Mouse (Mus musculus): Measurements from ENCODE around the gene Ripk1. TPM values are rescaled to one million over a fixed set of nuclear protein-coding genes. Genes with fewer than 3 reads are reported as not detected.
A peak's percentile ranks its signal among the peaks of the same experiment; 100 is the strongest.

Ripk1 gene
- total and polyA plus RNA-seq, 2 experiments from 2014 or later, result 4.8 to 6.1 TPM

DNA sequence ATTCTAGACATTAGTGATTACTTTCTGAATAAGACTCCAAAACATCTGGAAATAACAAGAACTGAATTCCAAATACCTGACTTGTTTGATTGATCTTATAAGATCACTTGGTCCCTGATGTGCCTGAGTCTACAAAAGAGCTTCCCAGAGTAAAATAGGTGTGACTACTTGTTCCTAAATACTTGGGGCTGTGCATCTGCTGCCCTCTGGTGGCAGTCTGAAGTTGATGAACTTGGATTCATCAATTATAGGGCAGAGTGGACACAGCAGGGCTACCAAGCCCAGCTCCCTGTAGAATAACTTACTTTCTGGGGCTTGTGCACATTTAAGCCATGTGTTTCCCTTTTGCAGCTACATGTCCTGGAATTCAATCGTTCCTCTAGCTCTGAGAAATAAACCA is 7.0 kb upstream of the Ripk1 start:
- no peak overlapping the region for H3K27ac ChIP-seq (ENCODE audit: low read depth)
- H3K27me3 ChIP-seq (ENCODE audit: control insufficient read depth, insufficient read depth, low read length), result no peaks in the 10 kb centered on the region
- H3K9ac ChIP-seq (replicated peaks; ENCODE audit: low read depth, low read length), result no peak overlapping the region
- H3K36me3 ChIP-seq (replicated peaks; ENCODE audit: control insufficient read depth, insufficient read depth, low read length), result no peaks in the 10 kb centered on the region
- no peaks in the 10 kb centered on the region for H3K4me1 ChIP-seq (ENCODE audit: control insufficient read depth, insufficient read depth)
- TF ChIP-seq CTCF (IDR thresholded peaks at IDR 0.05; ENCODE audit: low read depth), result peak; percentile 88
- no peak for TF ChIP-seq EP300 (IDR thresholded peaks at IDR 0.05; ENCODE audit: low read depth)
- DNase-seq (ENCODE audit: low spot score), result peak; percentile 65
- no peak for ATAC-seq (ENCODE audit: insufficient read depth, low read depth)
- WGBS, result 21% methylated on average over 1 of the region's 1 CpGs
- H3K4me2 ChIP-seq (ENCODE audit: low read depth, low read length), result no peak overlapping the region
- no peaks in the 10 kb centered on the region for H3K9me3 ChIP-seq (replicated peaks; ENCODE audit: control insufficient read depth, low read length)
- H3K4me3 ChIP-seq (ENCODE audit: low read depth, low read length), result no peak overlapping the region

DNA sequence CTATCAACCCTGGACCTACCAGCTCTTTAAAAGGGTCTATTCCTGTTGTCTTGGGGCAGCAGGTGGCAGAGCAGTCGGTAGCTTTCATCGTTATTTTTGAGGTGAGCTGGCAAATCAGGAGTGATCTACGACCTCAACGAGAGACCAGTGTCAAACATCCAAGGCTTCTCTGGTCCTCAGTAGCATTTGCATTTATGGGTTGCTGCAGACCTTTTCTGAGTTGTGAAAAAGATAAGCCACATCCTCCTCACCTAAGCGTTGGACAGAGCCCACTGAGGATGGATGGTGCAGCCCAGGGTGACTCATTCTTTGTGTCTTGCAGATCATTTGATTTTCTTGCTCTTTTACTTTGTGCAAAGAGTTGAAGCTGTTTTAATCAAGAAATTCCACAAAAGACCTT is 895 bp downstream of the Ripk1 start:
- H3K27ac ChIP-seq (ENCODE audit: low read depth), result 0 out of 2 replicates have a peak overlapping the region, but pooled peaks have one; percentile 26

DNA sequence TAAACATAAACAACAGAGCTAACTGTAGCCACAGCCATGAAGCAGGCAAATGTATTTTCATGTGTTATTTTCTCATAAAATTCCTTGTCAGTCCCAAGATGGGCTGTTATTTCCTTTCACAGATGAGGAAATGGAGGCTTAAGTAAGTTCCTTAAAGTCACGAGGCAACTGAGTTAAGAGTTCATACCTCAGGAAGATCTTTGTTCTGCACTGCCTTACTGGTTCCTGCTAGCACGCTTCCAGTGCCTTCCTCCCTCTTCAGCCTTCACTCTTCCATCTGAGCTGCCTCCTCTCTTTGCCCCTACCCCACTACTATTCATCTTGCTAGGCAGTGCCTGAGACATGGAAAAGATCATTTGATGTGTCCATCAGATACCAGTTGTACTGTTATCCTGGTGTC is 5.1 kb downstream of the Ripk1 start:
- Histone ChIP-seq H3K27me3 (ENCODE audit: control insufficient read depth, insufficient read depth, low read length) (no peaks in the 10 kb centered on the region), H3K9ac (replicated peaks; ENCODE audit: low read depth, low read length) (no peak overlapping the region), H3K27ac (ENCODE audit: low read depth) (0 out of 2 replicates have a peak overlapping the region, but pooled peaks have one; percentile 6), H3K4me3 (ENCODE audit: low read depth, low read length) (no peak overlapping the region), H3K36me3 (replicated peaks; ENCODE audit: control insufficient read depth, insufficient read depth, low read length) (peaks cover 30% of the 10 kb centered on the region), H3K4me2 (ENCODE audit: low read depth, low read length) (no peak overlapping the region), H3K9me3 (replicated peaks; ENCODE audit: control insufficient read depth, low read length) (no peaks in the 10 kb centered on the region), H3K4me1 (ENCODE audit: control insufficient read depth, insufficient read depth) (peaks cover 6% of the 10 kb centered on the region)
- 66% methylated on average over 2 of the region's 2 CpGs for WGBS
- DNase-seq (ENCODE audit: low spot score) (no peak), ATAC-seq (ENCODE audit: insufficient read depth, low read depth) (no peak)
- TF ChIP-seq CTCF (IDR thresholded peaks at IDR 0.05; ENCODE audit: low read depth) (no peak), EP300 (IDR thresholded peaks at IDR 0.05; ENCODE audit: low read depth) (no peak)

More for the DNA sequence above, 895 bp downstream of the Ripk1 start:
- WGBS, result 1% methylated on average over 5 of the region's 5 CpGs
- Histone ChIP-seq H3K4me1 (ENCODE audit: control insufficient read depth, insufficient read depth) (peaks cover 11% of the 10 kb centered on the region), H3K4me3 (ENCODE audit: low read depth, low read length) (peak overlapping the region; percentile 93), H3K9ac (replicated peaks; ENCODE audit: low read depth, low read length) (peak overlapping the region; percentile 85), H3K9me3 (replicated peaks; ENCODE audit: control insufficient read depth, low read length) (no peaks in the 10 kb centered on the region), H3K27me3 (ENCODE audit: control insufficient read depth, insufficient read depth, low read length) (no peaks in the 10 kb centered on the region), H3K36me3 (replicated peaks; ENCODE audit: control insufficient read depth, insufficient read depth, low read length) (no peaks in the 10 kb centered on the region), H3K4me2 (ENCODE audit: low read depth, low read length) (peak overlapping the region; percentile 86)
- no peak for DNase-seq (ENCODE audit: low spot score)
- no peak for ATAC-seq (ENCODE audit: insufficient read depth, low read depth)
- TF ChIP-seq CTCF (IDR thresholded peaks at IDR 0.05; ENCODE audit: low read depth) (no peak), EP300 (IDR thresholded peaks at IDR 0.05; ENCODE audit: low read depth) (no peak)

GRCm38 (mm10) chr13:34016927-34017569 is 14.9 kb downstream of the Ripk1 start:
- TF ChIP-seq EP300 (IDR thresholded peaks at IDR 0.05; ENCODE audit: low read depth) (no peak), CTCF (IDR thresholded peaks at IDR 0.05; ENCODE audit: low read depth) (no peak)
- Histone ChIP-seq H3K27ac (ENCODE audit: low read depth) (no peak overlapping the region), H3K27me3 (ENCODE audit: control insufficient read depth, insufficient read depth, low read length) (no peaks in the 10 kb centered on the region), H3K36me3 (replicated peaks; ENCODE audit: control insufficient read depth, insufficient read depth, low read length) (peaks cover 84% of the 10 kb centered on the region), H3K4me2 (ENCODE audit: low read depth, low read length) (no peak overlapping the region), H3K9me3 (replicated peaks; ENCODE audit: control insufficient read depth, low read length) (no peaks in the 10 kb centered on the region), H3K4me3 (ENCODE audit: low read depth, low read length) (no peak overlapping the region), H3K4me1 (ENCODE audit: control insufficient read depth, insufficient read depth) (no peaks in the 10 kb centered on the region), H3K9ac (replicated peaks; ENCODE audit: low read depth, low read length) (no peak overlapping the region)
- ATAC-seq (ENCODE audit: insufficient read depth, low read depth), result no peak
- 84% methylated on average over 9 of the region's 9 CpGs for WGBS
- no peak for DNase-seq (ENCODE audit: low spot score)

DNA sequence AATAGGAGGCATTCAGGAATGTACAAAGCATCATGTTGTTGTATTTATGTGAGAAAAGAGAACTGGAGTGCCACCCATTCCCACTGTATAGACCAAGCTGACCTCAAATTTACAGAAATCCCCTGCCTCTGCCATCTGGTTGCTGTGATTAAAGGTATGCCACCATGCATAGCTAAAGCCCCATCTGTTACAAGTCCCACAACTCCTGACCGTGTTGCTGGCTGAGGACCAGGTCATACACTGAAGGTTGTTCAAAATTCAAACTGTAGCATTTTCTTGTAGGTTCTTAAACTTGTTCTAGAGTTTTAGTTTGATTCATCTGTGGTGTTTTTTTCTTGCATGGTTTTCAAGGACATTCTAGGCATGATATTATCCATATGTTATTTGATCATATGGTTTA is 16.4 kb downstream of the Ripk1 start:
- 85% methylated on average over 1 of the region's 1 CpGs for WGBS
- Histone ChIP-seq H3K36me3 (replicated peaks; ENCODE audit: control insufficient read depth, insufficient read depth, low read length) (peaks cover 85% of the 10 kb centered on the region), H3K4me3 (ENCODE audit: low read depth, low read length) (no peak overlapping the region), H3K4me2 (ENCODE audit: low read depth, low read length) (no peak overlapping the region), H3K27me3 (ENCODE audit: control insufficient read depth, insufficient read depth, low read length) (no peaks in the 10 kb centered on the region), H3K9me3 (replicated peaks; ENCODE audit: control insufficient read depth, low read length) (no peaks in the 10 kb centered on the region), H3K4me1 (ENCODE audit: control insufficient read depth, insufficient read depth) (no peaks in the 10 kb centered on the region), H3K27ac (ENCODE audit: low read depth) (no peak overlapping the region), H3K9ac (replicated peaks; ENCODE audit: low read depth, low read length) (no peak overlapping the region)
- DNase-seq (ENCODE audit: low spot score), result no peak
- no peak for ATAC-seq (ENCODE audit: insufficient read depth, low read depth)
- TF ChIP-seq CTCF (IDR thresholded peaks at IDR 0.05; ENCODE audit: low read depth), result no peak
- no peak for TF ChIP-seq EP300 (IDR thresholded peaks at IDR 0.05; ENCODE audit: low read depth)

GRCm38 (mm10) chr13:34021998-34022397 is 19.8 kb downstream of the Ripk1 start:
- 87% methylated on average over 2 of the region's 2 CpGs for WGBS
- Histone ChIP-seq H3K9ac (replicated peaks; ENCODE audit: low read depth, low read length) (no peak overlapping the region), H3K27ac (ENCODE audit: low read depth) (no peak overlapping the region), H3K27me3 (ENCODE audit: control insufficient read depth, insufficient read depth, low read length) (no peaks in the 10 kb centered on the region), H3K36me3 (replicated peaks; ENCODE audit: control insufficient read depth, insufficient read depth, low read length) (peaks cover 59% of the 10 kb centered on the region), H3K4me2 (ENCODE audit: low read depth, low read length) (no peak overlapping the region), H3K9me3 (replicated peaks; ENCODE audit: control insufficient read depth, low read length) (no peaks in the 10 kb centered on the region), H3K4me1 (ENCODE audit: control insufficient read depth, insufficient read depth) (no peaks in the 10 kb centered on the region), H3K4me3 (ENCODE audit: low read depth, low read length) (no peak overlapping the region)
- TF ChIP-seq EP300 (IDR thresholded peaks at IDR 0.05; ENCODE audit: low read depth) (no peak), CTCF (IDR thresholded peaks at IDR 0.05; ENCODE audit: low read depth) (no peak)
- no peak for DNase-seq (ENCODE audit: low spot score)
- no peak for ATAC-seq (ENCODE audit: insufficient read depth, low read depth)
